Mouse (Mus musculus): ENCODE results near the gene Tmem126b.

Tmem126b gene

GRCm38 (mm10) chr7:90432221-90432620 is 43.6 kb downstream of the Tmem126b start:
- in situ Hi-C loops (cut with MboI; ENCODE audit: unreplicated experiment in 2 of 2): loop anchor here in 1 of 2 experiments (25.0 kb wide), 1 partner anchor 445 kb away; the partner anchor contains the start of gene Eed

- in situ Hi-C loops (cut with MboI; ENCODE audit: unreplicated experiment in 2 of 2): loop anchor here (10.0 to 25.0 kb wide), 2 partner anchors 432 to 440 kb away; partner anchors contain the start of gene Eed (in 1 of the 2)
Measured at GRCm38 (mm10) chr7:90427006-90427405, 48.8 kb downstream of the Tmem126b start.

GRCm38 (mm10) chr7:90426020-90427001 is 49.5 kb downstream of the Tmem126b start, which contains the start of gene Ccdc89:
Gene Ccdc89 (plus strand): TSS chr7:90426577.
- in situ Hi-C loops (cut with MboI; ENCODE audit: unreplicated experiment in 2 of 2): loop anchor here (10.0 to 25.0 kb wide), 2 partner anchors 432 to 439 kb away; partner anchors contain the start of gene Eed (in 1 of the 2)

Data from v-Abl transformed pro-B cells (cell line).